In the genomic region with DNA sequence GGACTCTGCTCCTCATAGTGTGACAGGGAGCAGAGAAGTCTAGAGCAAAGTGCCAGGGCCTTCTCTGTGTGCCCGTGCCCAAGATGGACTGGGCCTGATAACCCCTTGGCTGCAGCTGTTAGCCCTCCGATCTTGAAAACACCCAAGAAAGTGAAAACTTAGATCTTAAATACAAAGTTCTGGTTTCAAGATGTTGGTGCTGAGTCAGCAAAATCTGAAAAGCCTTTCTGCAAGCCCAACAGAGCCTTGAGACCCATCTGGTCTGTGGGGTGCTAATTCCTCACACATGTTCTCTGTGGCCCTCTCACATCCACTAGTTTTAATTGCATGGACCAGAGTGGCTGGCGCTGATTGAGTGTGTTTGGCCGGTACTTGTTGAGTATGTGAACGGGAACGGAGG, we compare ENCODE assay signal across 18 mouse cellular contexts. TPM values are rescaled to one million over a fixed set of nuclear protein-coding genes. Genes with fewer than 3 reads are reported as not detected.
DNase-seq lines count a peak whose midpoint lies in the region; ATAC-seq and TF ChIP-seq lines count a peak whose summit lies in the region.
"Had no signal": no experiment of that assay in that cellular context is flagged by ENCODE, and none has a peak within 500 bp of the region (broad histone marks: within the 10 kb centered on the region; RNA-seq: fewer than 3 reads in every experiment).

No protein-coding gene starts in this region.

- no peak for ATAC-seq in heart, embryonic 12.5 days (ENCODE audit: insufficient number of reproducible peaks, low FRiP score)
- ATAC-seq in kidney, postnatal 0 days (replicated peaks; ENCODE audit: low FRiP score, low read depth): 0 out of 2 replicates have a peak, but pooled peaks have one; percentile 24
- no peak for ATAC-seq in midbrain, embryonic 11.5 days (ENCODE audit: low FRiP score)
- no peak for ATAC-seq in midbrain, embryonic 16.5 days
- ATAC-seq in limb, embryonic 11.5 days (ENCODE audit: insufficient number of reproducible peaks, low FRiP score, low TSS enrichment, low read depth): no peak
- ATAC-seq: intestine, postnatal 0 days had no signal

- no peak overlapping the region for H3K9ac ChIP-seq in heart, embryonic 12.5 days
- H3K9ac ChIP-seq in kidney, postnatal 0 days (ENCODE audit: low read depth, low read length): no peak overlapping the region
- H3K9ac ChIP-seq in midbrain, embryonic 11.5 days (ENCODE audit: low read length): no peak overlapping the region
- H3K9ac ChIP-seq in midbrain, embryonic 16.5 days (ENCODE audit: low read depth, low read length): no peak overlapping the region
- H3K9ac ChIP-seq in limb, embryonic 11.5 days (ENCODE audit: low read length): no peak overlapping the region
- H3K9ac ChIP-seq: forebrain, embryonic 12.5 days; hindbrain, embryonic 15.5 days; liver, embryonic 13.5 days had no signal

- H3K27me3 ChIP-seq in heart, embryonic 12.5 days (replicated peaks): no peaks in the 10 kb centered on the region
- H3K27me3 ChIP-seq in kidney, postnatal 0 days (ENCODE audit: insufficient read depth, low read length): no peaks in the 10 kb centered on the region
- no peaks in the 10 kb centered on the region for H3K27me3 ChIP-seq in midbrain, embryonic 11.5 days (ENCODE audit: control insufficient read depth, insufficient read depth, low read length)
- H3K27me3 ChIP-seq in midbrain, embryonic 16.5 days (ENCODE audit: control insufficient read depth, insufficient read depth, low read depth, low read length): no peaks in the 10 kb centered on the region
- H3K27me3 ChIP-seq in limb, embryonic 11.5 days (ENCODE audit: control insufficient read depth, insufficient read depth, low read length): no peaks in the 10 kb centered on the region
- H3K27me3 ChIP-seq: hindbrain, embryonic 15.5 days; liver, embryonic 13.5 days had no signal

- TF ChIP-seq CTCF in kidney, postnatal 0 days (IDR thresholded peaks at IDR 0.05; ENCODE audit: low read depth): no peak

- 70% methylated on average over 6 of the region's 6 CpGs for WGBS in heart, embryonic 12.5 days
- WGBS in kidney, postnatal 0 days: 68% methylated on average over 6 of the region's 6 CpGs
- WGBS in midbrain, embryonic 11.5 days: 81% methylated on average over 6 of the region's 6 CpGs
- WGBS in midbrain, embryonic 16.5 days: 87% methylated on average over 6 of the region's 6 CpGs
- WGBS in limb, embryonic 11.5 days: 28% methylated on average over 6 of the region's 6 CpGs

- no peak overlapping the region for H3K4me2 ChIP-seq in heart, embryonic 12.5 days
- no peak overlapping the region for H3K4me2 ChIP-seq in kidney, postnatal 0 days (ENCODE audit: low read length)
- H3K4me2 ChIP-seq in midbrain, embryonic 11.5 days: no peak overlapping the region
- H3K4me2 ChIP-seq in midbrain, embryonic 16.5 days (ENCODE audit: low read length): no peak overlapping the region
- no peak overlapping the region for H3K4me2 ChIP-seq in limb, embryonic 11.5 days (ENCODE audit: low read depth, severe bottlenecking)

- peaks cover 75% of the 10 kb centered on the region for H3K4me1 ChIP-seq in heart, embryonic 12.5 days (replicated peaks)
- H3K4me1 ChIP-seq in kidney, postnatal 0 days (replicated peaks; ENCODE audit: insufficient read depth, low read length): peaks cover 18% of the 10 kb centered on the region
- H3K4me1 ChIP-seq in midbrain, embryonic 11.5 days (ENCODE audit: control insufficient read depth, insufficient read depth, low read length): peaks cover 9% of the 10 kb centered on the region
- H3K4me1 ChIP-seq in midbrain, embryonic 16.5 days (ENCODE audit: control insufficient read depth, insufficient read depth, low read length): no peaks in the 10 kb centered on the region
- H3K4me1 ChIP-seq in limb, embryonic 11.5 days (ENCODE audit: control insufficient read depth, insufficient read depth, low read length): peaks cover 24% of the 10 kb centered on the region

- DNase-seq in heart, adult 9 months (ENCODE audit: low spot score in 2 of 2): no peak
- DNase-seq in kidney, postnatal 0 days (ENCODE audit: low spot score): no peak
- no peak for DNase-seq in kidney, adult 18-20 months
- peak; percentile 83 for DNase-seq in midbrain, embryonic 11.5 days (ENCODE audit: low spot score, missing footprints)
- DNase-seq in limb, embryonic 11.5 days (ENCODE audit: low spot score): peak; percentile 42
- DNase-seq in B cell, adult 2 months: no peak
- DNase-seq: cerebellum, adult 11 months; cerebellum, postnatal 14 days; gastrocnemius, postnatal 10 days; liver, embryonic 13.5 days; right cerebral cortex, postnatal 14 days; spleen, adult 18-20 months; thymus, postnatal 36 days had no signal

- H3K27ac ChIP-seq in heart, embryonic 12.5 days (ENCODE audit: poor library complexity, severe bottlenecking): 0 out of 2 replicates have a peak overlapping the region, but pooled peaks have one; percentile 30
- H3K27ac ChIP-seq in kidney, postnatal 0 days: 0 out of 2 replicates have a peak overlapping the region, but pooled peaks have one; percentile 66
- no peak overlapping the region for H3K27ac ChIP-seq in midbrain, embryonic 11.5 days (ENCODE audit: low read depth, low read length)
- H3K27ac ChIP-seq in midbrain, embryonic 16.5 days (ENCODE audit: low read length): no peak overlapping the region
- H3K27ac ChIP-seq in limb, embryonic 11.5 days (replicated peaks; ENCODE audit: low read depth, low read length): no peak overlapping the region
- H3K27ac ChIP-seq: forebrain, embryonic 12.5 days; hindbrain, embryonic 15.5 days; liver, embryonic 13.5 days had no signal

- no peaks in the 10 kb centered on the region for H3K36me3 ChIP-seq in heart, embryonic 12.5 days
- H3K36me3 ChIP-seq in kidney, postnatal 0 days (ENCODE audit: insufficient read depth, low read length): no peaks in the 10 kb centered on the region
- no peaks in the 10 kb centered on the region for H3K36me3 ChIP-seq in midbrain, embryonic 11.5 days (ENCODE audit: control insufficient read depth, insufficient read depth, low read length)
- H3K36me3 ChIP-seq in midbrain, embryonic 16.5 days (ENCODE audit: control insufficient read depth, insufficient read depth, low read length): no peaks in the 10 kb centered on the region
- H3K36me3 ChIP-seq in limb, embryonic 11.5 days (ENCODE audit: control insufficient read depth, insufficient read depth, low read length): no peaks in the 10 kb centered on the region
- H3K36me3 ChIP-seq: forebrain, embryonic 12.5 days; hindbrain, embryonic 15.5 days; liver, embryonic 13.5 days had no signal

- 0 out of 2 replicates have a peak, but pooled peaks cover 4% of the 10 kb centered on the region for H3K9me3 ChIP-seq in heart, embryonic 12.5 days (replicated peaks)
- H3K9me3 ChIP-seq in kidney, postnatal 0 days (replicated peaks; ENCODE audit: low read length): no peaks in the 10 kb centered on the region
- H3K9me3 ChIP-seq in midbrain, embryonic 11.5 days (ENCODE audit: control insufficient read depth, low read length): no peaks in the 10 kb centered on the region
- H3K9me3 ChIP-seq in midbrain, embryonic 16.5 days (replicated peaks; ENCODE audit: control insufficient read depth, low read length, poor library complexity, severe bottlenecking): no peaks in the 10 kb centered on the region
- peaks cover 2% of the 10 kb centered on the region; the same call in 1 of the 2 replicates for H3K9me3 ChIP-seq in limb, embryonic 11.5 days (ENCODE audit: control insufficient read depth, low read length)
- H3K9me3 ChIP-seq: forebrain, embryonic 12.5 days; hindbrain, embryonic 15.5 days; liver, embryonic 13.5 days had no signal

- H3K4me3 ChIP-seq in heart, embryonic 12.5 days: no peak overlapping the region
- H3K4me3 ChIP-seq in kidney, postnatal 0 days (replicated peaks; ENCODE audit: low read depth, low read length): no peak overlapping the region
- no peak overlapping the region for H3K4me3 ChIP-seq in midbrain, embryonic 11.5 days (ENCODE audit: low read depth, low read length)
- no peak overlapping the region for H3K4me3 ChIP-seq in midbrain, embryonic 16.5 days (ENCODE audit: low read depth, low read length)
- H3K4me3 ChIP-seq in limb, embryonic 11.5 days (ENCODE audit: low read depth, low read length): no peak overlapping the region
- H3K4me3 ChIP-seq: forebrain, embryonic 12.5 days; hindbrain, embryonic 15.5 days; liver, embryonic 13.5 days had no signal

RNA-seq across cellular contexts. Expression of gene Col13a1, which starts 49.0 kb away (rescaled TPM):
- 20.6 and 24.2 TPM in 2 replicates for polyA plus RNA-seq in heart, embryonic 12.5 days (2016; fragmentation: Nextera tagmentation; extraction: Ambion mirVana)
- polyA plus RNA-seq in kidney, postnatal 0 days (2015; fragmentation: Nextera tagmentation; extraction: Ambion mirVana): 5.8 and 7.3 TPM in 2 replicates
- 2.1 and 2.7 TPM in 2 replicates for polyA plus RNA-seq in midbrain, embryonic 11.5 days (2014; fragmentation: Nextera tagmentation; extraction: Ambion mirVana)
- polyA plus RNA-seq in midbrain, embryonic 16.5 days (2015; fragmentation: Nextera tagmentation; extraction: Ambion mirVana): 1.2 and 1.5 TPM in 2 replicates
- polyA plus RNA-seq in limb, embryonic 11.5 days (2014; fragmentation: Nextera tagmentation; extraction: Ambion mirVana): 1.0 and 1.3 TPM in 2 replicates

Comparison
In these comparisons a context has a peak if more than half of its experiments do, and no peak if none do; other contexts are left out.
1. H3K27ac ChIP-seq: peak in heart, embryonic 12.5 days (single experiment) and kidney, postnatal 0 days (single experiment); none in midbrain, embryonic 11.5 days (single experiment), midbrain, embryonic 16.5 days (single experiment) and limb, embryonic 11.5 days (single experiment).
2. DNase-seq: peak in midbrain, embryonic 11.5 days (single experiment) and limb, embryonic 11.5 days (single experiment); none in heart, adult 9 months (0 of 2), kidney, postnatal 0 days (single experiment), kidney, adult 18-20 months (single experiment) and B cell, adult 2 months (0 of 2).